ENCODE assay signal across 12 mouse cellular contexts in genomic region chr17:25881691-25882090, GRCm38 (mm10). TPM values are rescaled to one million over a fixed set of nuclear protein-coding genes. Genes with fewer than 3 reads are reported as not detected.
DNase-seq lines count a peak whose midpoint lies in the region; ATAC-seq and TF ChIP-seq lines count a peak whose summit lies in the region.
"Had no signal": no experiment of that assay in that cellular context is flagged by ENCODE, and none has a peak within 500 bp of the region (broad histone marks: within the 10 kb centered on the region; RNA-seq: fewer than 3 reads in every experiment).

No protein-coding gene starts in this region.

- no peak for TF ChIP-seq CTCF in forebrain, postnatal 0 days (IDR thresholded peaks at IDR 0.05; ENCODE audit: low read depth)
- TF ChIP-seq CTCF in lung, embryonic 14.5 days (IDR thresholded peaks at IDR 0.05; ENCODE audit: low read depth) = no peak

- H3K4me3 ChIP-seq in forebrain, embryonic 11.5 days (ENCODE audit: low read depth, low read length) = no peak overlapping the region
- no peak overlapping the region for H3K4me3 ChIP-seq in forebrain, postnatal 0 days (ENCODE audit: low read depth, low read length)
- H3K4me3 ChIP-seq in lung, embryonic 14.5 days (ENCODE audit: low read depth, low read length) = no peak overlapping the region
- H3K4me3 ChIP-seq in limb, embryonic 12.5 days (replicated peaks) = no peak overlapping the region

- no peak overlapping the region for H3K4me2 ChIP-seq in forebrain, embryonic 11.5 days (ENCODE audit: low read depth, low read length, severe bottlenecking)
- H3K4me2 ChIP-seq in forebrain, postnatal 0 days (ENCODE audit: low read depth) = no peak overlapping the region
- H3K4me2 ChIP-seq in lung, embryonic 14.5 days = no peak overlapping the region
- H3K4me2 ChIP-seq in limb, embryonic 12.5 days = no peak overlapping the region

- H3K4me1 ChIP-seq in forebrain, embryonic 11.5 days (replicated peaks; ENCODE audit: control insufficient read depth, insufficient read depth, low read length) = peaks cover 18% of the 10 kb centered on the region
- H3K4me1 ChIP-seq in forebrain, postnatal 0 days (ENCODE audit: insufficient read depth) = 0 out of 2 replicates have a peak, but pooled peaks cover 5% of the 10 kb centered on the region
- no peaks in the 10 kb centered on the region for H3K4me1 ChIP-seq in lung, embryonic 14.5 days (ENCODE audit: insufficient read depth)
- peaks cover 29% of the 10 kb centered on the region for H3K4me1 ChIP-seq in limb, embryonic 12.5 days (replicated peaks)

- peak overlapping the region; percentile 53; the same call in 1 of the 2 replicates for H3K27ac ChIP-seq in forebrain, embryonic 11.5 days (ENCODE audit: low read depth, low read length)
- H3K27ac ChIP-seq in forebrain, postnatal 0 days (ENCODE audit: low read depth, low read length) = no peak overlapping the region
- 0 out of 2 replicates have a peak overlapping the region, but pooled peaks have one; percentile 30 for H3K27ac ChIP-seq in lung, embryonic 14.5 days (ENCODE audit: low read depth)
- peak overlapping the region; percentile 53 for H3K27ac ChIP-seq in limb, embryonic 12.5 days
- H3K27ac ChIP-seq: macrophage had no signal

- ATAC-seq in forebrain, embryonic 11.5 days (replicated peaks; ENCODE audit: low FRiP score) = no peak
- no peak for ATAC-seq in forebrain, postnatal 0 days
- no peak for ATAC-seq in lung, embryonic 14.5 days (ENCODE audit: insufficient read depth)
- no peak for ATAC-seq in limb, embryonic 12.5 days (ENCODE audit: insufficient number of reproducible peaks, insufficient read depth, low FRiP score, low TSS enrichment, low read depth)
- ATAC-seq: Patski had no signal

- no peak overlapping the region for H3K9ac ChIP-seq in forebrain, embryonic 11.5 days (ENCODE audit: low read length)
- no peak overlapping the region for H3K9ac ChIP-seq in forebrain, postnatal 0 days
- no peak overlapping the region for H3K9ac ChIP-seq in lung, embryonic 14.5 days
- H3K9ac ChIP-seq in limb, embryonic 12.5 days (replicated peaks) = no peak overlapping the region

- H3K9me3 ChIP-seq in forebrain, embryonic 11.5 days (ENCODE audit: control insufficient read depth, low read length) = no peaks in the 10 kb centered on the region
- H3K9me3 ChIP-seq in forebrain, postnatal 0 days (ENCODE audit: low read length) = no peaks in the 10 kb centered on the region
- no peaks in the 10 kb centered on the region for H3K9me3 ChIP-seq in lung, embryonic 14.5 days (ENCODE audit: low read depth, low read length)
- H3K9me3 ChIP-seq in limb, embryonic 12.5 days = no peaks in the 10 kb centered on the region

- 21% methylated on average over 4 of the region's 4 CpGs for WGBS in forebrain, embryonic 11.5 days
- WGBS in forebrain, postnatal 0 days = 44% methylated on average over 4 of the region's 4 CpGs
- 32% methylated on average over 4 of the region's 4 CpGs for WGBS in lung, embryonic 14.5 days
- WGBS in limb, embryonic 12.5 days = 15% methylated on average over 4 of the region's 4 CpGs

- no peaks in the 10 kb centered on the region for H3K27me3 ChIP-seq in forebrain, embryonic 11.5 days (ENCODE audit: control insufficient read depth, insufficient read depth, low read length)
- H3K27me3 ChIP-seq in forebrain, postnatal 0 days (ENCODE audit: insufficient read depth, low read length) = no peaks in the 10 kb centered on the region
- H3K27me3 ChIP-seq in lung, embryonic 14.5 days (ENCODE audit: insufficient read depth, low read length) = no peaks in the 10 kb centered on the region
- H3K27me3 ChIP-seq in limb, embryonic 12.5 days = no peaks in the 10 kb centered on the region
- H3K27me3 ChIP-seq: Patski had no signal

- H3K36me3 ChIP-seq in forebrain, embryonic 11.5 days (ENCODE audit: control insufficient read depth, insufficient read depth, low read length) = no peaks in the 10 kb centered on the region; the same call in 1 of the 2 replicates
- H3K36me3 ChIP-seq in forebrain, postnatal 0 days (ENCODE audit: insufficient read depth) = peaks cover 36% of the 10 kb centered on the region
- peaks cover 66% of the 10 kb centered on the region for H3K36me3 ChIP-seq in lung, embryonic 14.5 days (ENCODE audit: insufficient read depth)
- H3K36me3 ChIP-seq in limb, embryonic 12.5 days = peaks cover 60% of the 10 kb centered on the region

- DNase-seq in forebrain, embryonic 11.5 days (ENCODE audit: low spot score) = no peak
- DNase-seq in forebrain, postnatal 0 days = no peak
- no peak for DNase-seq in lung, embryonic 14.5 days
- no peak for DNase-seq in lung, postnatal 25 days (ENCODE audit: low spot score)
- no peak for DNase-seq in spleen, postnatal 4 days (ENCODE audit: low spot score in 2 of 2)
- DNase-seq in cerebellum, postnatal 14 days = no peak
- no peak for DNase-seq in gastrocnemius, adult 8-10 months (ENCODE audit: low spot score in 2 of 2)
- DNase-seq: cerebellum, adult 8-10 months; kidney, postnatal 10 days had no signal

RNA-seq across cellular contexts. Expression of gene Wfikkn1, which starts 1.0 kb away (rescaled TPM):
- 0.72 and 1.1 TPM in 2 replicates for polyA plus RNA-seq in forebrain, embryonic 11.5 days (2014; fragmentation: Nextera tagmentation; extraction: Ambion mirVana)
- 0.23 and 1.5 TPM in 2 replicates for total RNA-seq in forebrain, postnatal 0 days (2014; rRNA removed)
- 0.28 and 0.29 TPM in 2 replicates for polyA plus RNA-seq in forebrain, postnatal 0 days (2015; fragmentation: Nextera tagmentation; extraction: Ambion mirVana)
- polyA plus RNA-seq in lung, embryonic 14.5 days (2014; fragmentation: Nextera tagmentation; extraction: Ambion mirVana) = 0.57 and 0.87 TPM in 2 replicates
- polyA plus RNA-seq in limb, embryonic 12.5 days (2016; fragmentation: Nextera tagmentation; extraction: Ambion mirVana) = 0.45 and 0.54 TPM in 2 replicates
- under 1 TPM; 0.15 to 0.62 (median 0.38) TPM for total RNA-seq in gastrocnemius, adult 8-10 months (2022)

RNA-seq across cellular contexts. Expression of gene Mettl26, which starts 6.8 kb away (rescaled TPM):
- polyA plus RNA-seq in forebrain, embryonic 11.5 days (2014; fragmentation: Nextera tagmentation; extraction: Ambion mirVana) = 63.2 and 65.2 TPM in 2 replicates
- total RNA-seq in forebrain, postnatal 0 days (2014; rRNA removed) = 37.0 and 41.7 TPM in 2 replicates
- 43.1 and 62.2 TPM in 2 replicates for polyA plus RNA-seq in forebrain, postnatal 0 days (2015; fragmentation: Nextera tagmentation; extraction: Ambion mirVana)
- 44.6 and 45.7 TPM in 2 replicates for polyA plus RNA-seq in lung, embryonic 14.5 days (2014; fragmentation: Nextera tagmentation; extraction: Ambion mirVana)
- 56.1 and 60.1 TPM in 2 replicates for polyA plus RNA-seq in limb, embryonic 12.5 days (2016; fragmentation: Nextera tagmentation; extraction: Ambion mirVana)
- 10 to 100 TPM; 27.4 to 42.1 (median 31.3) TPM for total RNA-seq in gastrocnemius, adult 8-10 months (2022)

RNA-seq across cellular contexts. Expression of gene Mcrip2, which starts 13.1 kb away (rescaled TPM):
- polyA plus RNA-seq in forebrain, embryonic 11.5 days (2014; fragmentation: Nextera tagmentation; extraction: Ambion mirVana) = 8.9 and 13.1 TPM in 2 replicates
- 10.3 and 16.5 TPM in 2 replicates for total RNA-seq in forebrain, postnatal 0 days (2014; rRNA removed)
- 32.5 and 37.1 TPM in 2 replicates for polyA plus RNA-seq in forebrain, postnatal 0 days (2015; fragmentation: Nextera tagmentation; extraction: Ambion mirVana)
- 17.7 and 17.9 TPM in 2 replicates for polyA plus RNA-seq in lung, embryonic 14.5 days (2014; fragmentation: Nextera tagmentation; extraction: Ambion mirVana)
- 8.5 and 9.9 TPM in 2 replicates for polyA plus RNA-seq in limb, embryonic 12.5 days (2016; fragmentation: Nextera tagmentation; extraction: Ambion mirVana)
- total RNA-seq in gastrocnemius, adult 8-10 months (2022) = 100 to 1,000 TPM in 1 of 4 experiments, 10 to 100 TPM in 3; 87.4 to 108 (median 92.5) TPM

RNA-seq across cellular contexts. Expression of gene Wdr90, which starts 20.4 kb away (rescaled TPM):
- 41.3 and 46.3 TPM in 2 replicates for polyA plus RNA-seq in forebrain, embryonic 11.5 days (2014; fragmentation: Nextera tagmentation; extraction: Ambion mirVana)
- 29.8 and 40.2 TPM in 2 replicates for total RNA-seq in forebrain, postnatal 0 days (2014; rRNA removed)
- 8.0 and 13.2 TPM in 2 replicates for polyA plus RNA-seq in forebrain, postnatal 0 days (2015; fragmentation: Nextera tagmentation; extraction: Ambion mirVana)
- 29.9 and 34.1 TPM in 2 replicates for polyA plus RNA-seq in lung, embryonic 14.5 days (2014; fragmentation: Nextera tagmentation; extraction: Ambion mirVana)
- polyA plus RNA-seq in limb, embryonic 12.5 days (2016; fragmentation: Nextera tagmentation; extraction: Ambion mirVana) = 37.3 and 45.5 TPM in 2 replicates
- total RNA-seq in gastrocnemius, adult 8-10 months (2022) = 1 to 10 TPM in 1 of 4 experiments, under 1 TPM in 3; 0.36 to 1.6 (median 0.84) TPM

RNA-seq across cellular contexts. Expression of gene Rhot2, which starts 37.0 kb away (rescaled TPM):
- polyA plus RNA-seq in forebrain, embryonic 11.5 days (2014; fragmentation: Nextera tagmentation; extraction: Ambion mirVana) = 9.1 and 12.2 TPM in 2 replicates
- total RNA-seq in forebrain, postnatal 0 days (2014; rRNA removed) = 35.4 and 53.1 TPM in 2 replicates
- polyA plus RNA-seq in forebrain, postnatal 0 days (2015; fragmentation: Nextera tagmentation; extraction: Ambion mirVana) = 8.1 and 11.3 TPM in 2 replicates
- 10.8 and 11.0 TPM in 2 replicates for polyA plus RNA-seq in lung, embryonic 14.5 days (2014; fragmentation: Nextera tagmentation; extraction: Ambion mirVana)
- 23.6 and 26.9 TPM in 2 replicates for polyA plus RNA-seq in limb, embryonic 12.5 days (2016; fragmentation: Nextera tagmentation; extraction: Ambion mirVana)
- total RNA-seq in gastrocnemius, adult 8-10 months (2022) = 10 to 100 TPM; 63.3 to 72.7 (median 68.0) TPM
